Mouse (Mus musculus) subcutaneous adipose tissue, adult 2 months (tissue): ENCODE measurements around the gene Naip6. TPM values are rescaled to one million over a fixed set of nuclear protein-coding genes. Genes with fewer than 3 reads are reported as not detected.

Experiments used
- polyA plus RNA-seq: library from polyadenylated mRNA; depleted of rRNA; stranded (reverse); fragments of >200 nt; gene quantifications from 2 replicates; pipeline ENCODE4 v1.2.3, GENCODE M21; 2012; ENCODE audit warnings: low replicate concordance; rRNA removed

Gene Naip6
- 1.7 and 6.7 TPM in 2 replicates for polyA plus RNA-seq

GRCm38 (mm10) chr13:100317256-100317893 lies at the start of gene Naip6:
TSS of gene Naip6 (minus strand) at chr13:100317674.

GRCm38 (mm10) chr13:100246223-100246622 lies 71.3 kb downstream of the Naip6 start, which contains the start of gene Naip5:
TSS of gene Naip5 (minus strand) at chr13:100246323.

Other genes starting within 250 kb of the Naip6 start
- 1.9 and 3.3 TPM in 2 replicates for gene Bdp1, start 213.6 kb downstream of the Naip6 start, polyA plus RNA-seq
- gene Serf1, start 209.7 kb downstream of the Naip6 start, polyA plus RNA-seq: 7.0 and 8.6 TPM in 2 replicates
- gene Smn1, start 192.8 kb downstream of the Naip6 start, polyA plus RNA-seq: 9.8 and 17.1 TPM in 2 replicates
- gene Naip2, start 115.6 kb downstream of the Naip6 start, polyA plus RNA-seq: 1.6 and 3.2 TPM in 2 replicates
- 2.8 and 5.5 TPM in 2 replicates for gene Naip5, start 71.4 kb downstream of the Naip6 start, polyA plus RNA-seq
- gene Naip1, start 135.2 kb upstream of the Naip6 start, polyA plus RNA-seq: 0.78 TPM in 1 of 2 replicates, not detected in the other
- 20.4 and 27.2 TPM in 2 replicates for gene Gtf2h2, start 174.9 kb upstream of the Naip6 start, polyA plus RNA-seq
- gene Ocln, start 235.0 kb upstream of the Naip6 start, polyA plus RNA-seq: 0.06 and 7.9 TPM in 2 replicates